Mouse (Mus musculus) neutrophil, adult 65 days (primary cell): ENCODE measurements around the gene Gm37419. TPM values are rescaled to one million over a fixed set of nuclear protein-coding genes. Genes with fewer than 3 reads are reported as not detected.

Experiments used
- total RNA-seq: library from RNA; stranded (reverse); gene quantifications from 2 replicates; pipeline ENCODE4 v1.2.4, GENCODE M21; 2023

Gm37419 gene
- not detected in 2 replicates for total RNA-seq

GRCm38 (mm10) chr16:23988466-23989208 lies at the start of gene Gm37419, which contains the start of gene Bcl6:
Gm37419 (plus strand) TSS chr16:23988482.
Bcl6 (minus strand) TSS chr16:23988852.

Other genes with a start within 250 kb of the Gm37419 start
- gene Sst, start 97.5 kb upstream of the Gm37419 start, total RNA-seq = not detected in 2 replicates
- gene Rtp2, start 56.1 kb upstream of the Gm37419 start, total RNA-seq = not detected in 2 replicates
- gene Bcl6, start 370 bp downstream of the Gm37419 start, total RNA-seq = 60.7 and 65.1 TPM in 2 replicates